ENCODE assay signal across 8 mouse cellular contexts in the genomic region with DNA sequence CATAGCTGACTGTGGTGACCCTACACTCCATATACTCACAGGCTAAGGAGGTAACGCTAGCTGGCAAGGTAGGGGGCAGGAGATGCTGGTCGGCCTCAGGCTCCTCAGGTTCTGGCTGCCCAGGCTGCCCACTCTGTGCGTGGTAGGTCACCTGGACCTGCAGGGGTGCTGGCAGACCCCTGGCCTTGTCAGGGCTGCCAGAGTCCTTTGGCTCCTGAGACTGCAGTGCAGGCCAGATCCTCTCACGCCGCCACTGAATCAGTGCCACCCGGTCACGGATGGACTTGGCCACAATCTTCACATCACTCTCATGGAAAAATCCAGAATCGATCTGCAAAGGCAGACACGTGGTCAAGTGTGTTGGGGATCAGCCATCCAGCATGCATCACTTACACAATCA.
"Had no signal": no experiment of that assay in that cellular context is flagged by ENCODE, and none has a peak within 500 bp of the region (broad histone marks: within the 10 kb centered on the region; RNA-seq: fewer than 3 reads in every experiment).

No protein-coding gene starts in this region.

- DNase-seq: kidney, postnatal 10 days; liver, postnatal 0 days; lung, embryonic 14.5 days; retina, postnatal 1 day; right cerebral cortex, postnatal 25 days; thymus, adult 2 months; thymus, postnatal 14 days; thymus, postnatal 4 days had no signal
